Mouse (Mus musculus): ENCODE data around the gene Gja5.

GRCm38 (mm10) chr3:96881557-96881956 lies 22.9 kb upstream of the Gja5 start:
- no peak for TF ChIP-seq CTCF (IDR thresholded peaks at IDR 0.05; ENCODE audit: insufficient read depth, low read length)
- TF ChIP-seq POLR2A (IDR thresholded peaks at IDR 0.05; ENCODE audit: borderline replicate concordance, extremely low read depth, low read depth, low read length) = no peak

Measured in lung, adult 2 months (tissue).